In the genomic region with DNA sequence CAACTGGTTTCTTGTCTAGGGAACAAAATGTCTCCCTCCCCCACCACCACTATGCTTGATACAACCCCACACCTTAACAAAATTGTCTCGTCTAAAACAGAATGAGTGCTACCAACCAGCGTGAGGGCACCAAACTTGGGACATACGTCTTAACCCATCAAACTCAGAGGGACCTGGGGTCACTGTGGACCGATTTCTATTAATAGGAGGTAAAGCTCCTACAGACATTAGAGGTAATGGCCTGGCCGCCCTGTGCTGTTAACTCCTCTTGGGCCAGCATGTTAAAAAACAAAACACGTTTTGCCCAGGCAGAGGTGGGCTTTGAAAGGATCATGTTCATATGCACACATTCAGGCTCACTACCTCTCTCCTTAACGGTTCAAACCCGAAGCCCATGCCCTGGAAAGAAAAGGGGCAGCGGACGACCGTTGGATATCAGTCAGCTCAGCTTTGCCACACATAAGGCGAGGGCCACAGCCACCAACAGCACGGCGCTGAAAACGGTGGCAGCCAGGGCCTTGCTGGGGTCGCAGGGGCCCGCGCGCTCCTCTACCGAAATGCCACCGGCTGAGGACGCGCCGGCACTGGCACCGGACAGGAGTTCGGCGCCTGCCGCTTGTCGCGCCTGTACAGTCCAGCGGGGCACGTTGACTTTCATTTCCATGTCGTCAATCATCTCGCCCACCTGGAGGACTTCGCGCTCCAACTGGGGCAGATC, we compare ENCODE assay signal across 8 mouse cellular contexts. TPM values are rescaled to one million over a fixed set of nuclear protein-coding genes. Genes with fewer than 3 reads are reported as not detected.
A peak's percentile ranks its signal among the peaks of the same experiment; 100 is the strongest.
DNase-seq lines count a peak whose midpoint lies in the region; ATAC-seq and TF ChIP-seq lines count a peak whose summit lies in the region.

No protein-coding gene starts in this region.

- H3K4me1 ChIP-seq in embryonic facial prominence, embryonic 14.5 days (ENCODE audit: control insufficient read depth, insufficient read depth, low read length) = peaks cover 10% of the 10 kb centered on the region
- H3K4me1 ChIP-seq in intestine, embryonic 15.5 days (replicated peaks) = peaks cover 29% of the 10 kb centered on the region
- H3K4me1 ChIP-seq in neural tube, embryonic 12.5 days = peaks cover 26% of the 10 kb centered on the region

- H3K27ac ChIP-seq in layer of hippocampus, adult 2 months = no peak overlapping the region
- no peak overlapping the region for H3K27ac ChIP-seq in embryonic facial prominence, embryonic 14.5 days (replicated peaks; ENCODE audit: low read depth, low read length)
- no peak overlapping the region for H3K27ac ChIP-seq in intestine, embryonic 15.5 days
- no peak overlapping the region for H3K27ac ChIP-seq in neural tube, embryonic 12.5 days

- WGBS in embryonic facial prominence, embryonic 14.5 days = 12% methylated on average over 17 of the region's 36 CpGs
- WGBS in intestine, embryonic 15.5 days = 6% methylated on average over 36 of the region's 36 CpGs
- WGBS in neural tube, embryonic 12.5 days = 4% methylated on average over 36 of the region's 36 CpGs

- H3K27me3 ChIP-seq in embryonic facial prominence, embryonic 14.5 days (replicated peaks; ENCODE audit: control insufficient read depth, insufficient read depth, low read length) = peaks cover 38% of the 10 kb centered on the region
- H3K27me3 ChIP-seq in intestine, embryonic 15.5 days (replicated peaks) = peaks cover 25% of the 10 kb centered on the region
- peaks cover 34% of the 10 kb centered on the region for H3K27me3 ChIP-seq in neural tube, embryonic 12.5 days (replicated peaks)

- H3K4me2 ChIP-seq in embryonic facial prominence, embryonic 14.5 days (ENCODE audit: low read depth, low read length) = peak overlapping the region; percentile 98
- H3K4me2 ChIP-seq in intestine, embryonic 15.5 days (replicated peaks) = peak overlapping the region; percentile 100
- H3K4me2 ChIP-seq in neural tube, embryonic 12.5 days (replicated peaks) = peak overlapping the region; percentile 95

- no peak for TF ChIP-seq CTCF in layer of hippocampus, adult 2 months (conservative IDR thresholded peaks at IDR 0.05)

- peak overlapping the region; percentile 82 for H3K9ac ChIP-seq in embryonic facial prominence, embryonic 14.5 days (ENCODE audit: low read depth, low read length)
- H3K9ac ChIP-seq in intestine, embryonic 15.5 days = peak overlapping the region; percentile 86
- peak overlapping the region; percentile 50; the same call in 1 of the 2 replicates for H3K9ac ChIP-seq in neural tube, embryonic 12.5 days

- no peak for ATAC-seq in embryonic facial prominence, embryonic 14.5 days (ENCODE audit: low read depth)
- ATAC-seq in intestine, embryonic 15.5 days = no peak
- no peak for ATAC-seq in neural tube, embryonic 12.5 days (ENCODE audit: low FRiP score, low read depth)

- no peaks in the 10 kb centered on the region for H3K9me3 ChIP-seq in embryonic facial prominence, embryonic 14.5 days (ENCODE audit: control insufficient read depth, low read length)
- H3K9me3 ChIP-seq in intestine, embryonic 15.5 days = no peaks in the 10 kb centered on the region
- no peaks in the 10 kb centered on the region for H3K9me3 ChIP-seq in neural tube, embryonic 12.5 days

- peak overlapping the region; percentile 80 for H3K4me3 ChIP-seq in layer of hippocampus, adult 2 months
- H3K4me3 ChIP-seq in embryonic facial prominence, embryonic 14.5 days (ENCODE audit: low read depth, low read length) = peak overlapping the region; percentile 88
- H3K4me3 ChIP-seq in intestine, embryonic 15.5 days (replicated peaks) = peak overlapping the region; percentile 95
- peak overlapping the region; percentile 81 for H3K4me3 ChIP-seq in neural tube, embryonic 12.5 days

- no peak for DNase-seq in layer of hippocampus, adult 2 months (ENCODE audit: low spot score in 2 of 2)
- DNase-seq in layer of hippocampus, adult 9-10 months (ENCODE audit: low spot score) = no peak
- no peak for DNase-seq in embryonic facial prominence, embryonic 14.5 days (ENCODE audit: low spot score)
- no peak for DNase-seq in natural killer cell, adult 2 months (ENCODE audit: low spot score in 2 of 2)
- no peak for DNase-seq in cerebellum, adult 11-12 months
- no peak for DNase-seq in adrenal gland, postnatal 10 days

- H3K36me3 ChIP-seq in embryonic facial prominence, embryonic 14.5 days (ENCODE audit: control insufficient read depth, insufficient read depth, low read length) = no peaks in the 10 kb centered on the region
- no peaks in the 10 kb centered on the region for H3K36me3 ChIP-seq in intestine, embryonic 15.5 days
- H3K36me3 ChIP-seq in neural tube, embryonic 12.5 days = no peaks in the 10 kb centered on the region

RNA-seq across cellular contexts. Expression of gene Rgs9bp, which starts 1.2 kb away (rescaled TPM):
- total RNA-seq in layer of hippocampus, adult 2 months (2021) = under 1 TPM; 0.34 to 0.51 TPM
- 0.17 and 0.22 TPM in 2 replicates for polyA plus RNA-seq in embryonic facial prominence, embryonic 14.5 days (2014; fragmentation: Nextera tagmentation; extraction: Ambion mirVana)
- polyA plus RNA-seq in intestine, embryonic 15.5 days (2015; fragmentation: Nextera tagmentation; extraction: Ambion mirVana) = 0.06 and 0.09 TPM in 2 replicates
- 0.09 and 0.18 TPM in 2 replicates for polyA plus RNA-seq in neural tube, embryonic 12.5 days (2016; fragmentation: Nextera tagmentation; extraction: Ambion mirVana)
- total RNA-seq in adrenal gland, postnatal 10 days (2021) = under 1 TPM; 0.51 to 0.88 TPM

RNA-seq across cellular contexts. Expression of gene Ankrd27, which starts 1.8 kb away (rescaled TPM):
- 10 to 100 TPM; 35.8 to 44.2 TPM for total RNA-seq in layer of hippocampus, adult 2 months (2021)
- polyA plus RNA-seq in embryonic facial prominence, embryonic 14.5 days (2014; fragmentation: Nextera tagmentation; extraction: Ambion mirVana) = 42.0 and 46.3 TPM in 2 replicates
- 34.6 and 38.0 TPM in 2 replicates for polyA plus RNA-seq in intestine, embryonic 15.5 days (2015; fragmentation: Nextera tagmentation; extraction: Ambion mirVana)
- 25.1 and 25.5 TPM in 2 replicates for polyA plus RNA-seq in neural tube, embryonic 12.5 days (2016; fragmentation: Nextera tagmentation; extraction: Ambion mirVana)
- total RNA-seq in adrenal gland, postnatal 10 days (2021) = 10 to 100 TPM; 30.1 to 35.3 TPM

RNA-seq across cellular contexts. Expression of gene Nudt19, which starts 28.1 kb away (rescaled TPM):
- 10 to 100 TPM; 65.1 to 67.3 TPM for total RNA-seq in layer of hippocampus, adult 2 months (2021)
- polyA plus RNA-seq in embryonic facial prominence, embryonic 14.5 days (2014; fragmentation: Nextera tagmentation; extraction: Ambion mirVana) = 57.3 and 59.0 TPM in 2 replicates
- 122 and 129 TPM in 2 replicates for polyA plus RNA-seq in intestine, embryonic 15.5 days (2015; fragmentation: Nextera tagmentation; extraction: Ambion mirVana)
- 46.4 and 49.0 TPM in 2 replicates for polyA plus RNA-seq in neural tube, embryonic 12.5 days (2016; fragmentation: Nextera tagmentation; extraction: Ambion mirVana)
- total RNA-seq in adrenal gland, postnatal 10 days (2021) = 10 to 100 TPM; 54.1 to 64.3 TPM

RNA-seq across cellular contexts. Expression of gene Tdrd12, which starts 46.7 kb away (rescaled TPM):
- total RNA-seq in layer of hippocampus, adult 2 months (2021) = under 1 TPM; 0.64 to 0.74 TPM
- 0.17 and 0.66 TPM in 2 replicates for polyA plus RNA-seq in embryonic facial prominence, embryonic 14.5 days (2014; fragmentation: Nextera tagmentation; extraction: Ambion mirVana)
- polyA plus RNA-seq in intestine, embryonic 15.5 days (2015; fragmentation: Nextera tagmentation; extraction: Ambion mirVana) = 0.57 and 1.2 TPM in 2 replicates
- 0.29 and 0.53 TPM in 2 replicates for polyA plus RNA-seq in neural tube, embryonic 12.5 days (2016; fragmentation: Nextera tagmentation; extraction: Ambion mirVana)
- total RNA-seq in adrenal gland, postnatal 10 days (2021) = under 1 TPM; 0.30 to 0.33 TPM
